Mouse (Mus musculus): ENCODE results near the gene Zdhhc17. TPM values are rescaled to one million over a fixed set of nuclear protein-coding genes. Genes with fewer than 3 reads are reported as not detected.

Zdhhc17 gene
- total RNA-seq, 2 experiments from 2014 or later, result 107 to 115 TPM

DNA sequence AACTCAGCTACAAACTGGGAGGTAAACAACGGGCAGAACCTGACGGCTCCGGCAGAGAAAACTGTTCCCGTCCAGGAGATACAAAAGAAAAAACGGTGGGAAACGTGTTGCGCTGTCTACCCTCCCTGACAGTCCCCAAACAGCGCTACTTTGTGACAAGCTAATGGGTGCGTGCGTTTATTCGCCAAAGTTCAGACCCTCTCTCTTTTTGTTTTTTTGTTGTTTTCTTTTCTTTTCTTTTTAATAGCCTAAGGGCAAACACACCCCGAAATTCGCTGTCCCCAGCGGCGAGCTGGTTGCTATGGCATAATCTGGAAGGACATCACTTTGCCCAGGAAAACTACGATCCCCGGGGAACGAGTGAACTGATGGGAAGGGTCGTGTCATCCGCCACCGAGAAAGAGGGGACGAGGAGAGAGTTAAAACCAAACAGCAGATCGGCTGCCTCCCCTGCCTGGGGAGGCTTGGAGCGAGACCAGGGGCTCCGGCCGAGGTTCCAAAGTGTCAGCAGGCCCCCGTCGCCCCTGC lies 763 bp downstream of the Zdhhc17 start:
- intact Hi-C loops (cut with DNase I), result no loop called here

DNA sequence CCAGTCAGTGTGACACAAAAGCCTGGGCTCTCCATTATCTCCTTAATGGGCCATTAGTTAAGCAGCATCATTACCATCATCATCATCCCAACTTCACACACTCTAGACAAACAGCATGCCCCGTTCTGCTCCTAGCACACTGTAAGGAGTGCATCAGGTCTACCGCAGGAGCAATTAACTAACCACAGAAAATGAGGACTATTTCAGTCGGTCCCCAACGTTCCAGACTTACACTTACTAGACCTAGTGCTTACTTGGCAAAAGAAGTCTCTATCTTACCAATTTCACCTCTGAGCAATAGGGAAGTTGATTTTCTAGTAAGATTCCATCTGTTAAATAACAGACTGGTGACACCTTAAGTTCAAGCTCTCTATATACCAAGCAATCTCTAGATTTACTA lies 2.3 kb downstream of the Zdhhc17 start:
- intact Hi-C loops (cut with DNase I), result loop anchor here (1.0 kb wide), 1 partner anchor 15 kb away; no protein-coding TSS in a partner anchor

More for the DNA sequence above, 763 bp downstream of the Zdhhc17 start:
- DNase-seq (ENCODE audit: low spot score in 2 of 2), result no peak

DNA sequence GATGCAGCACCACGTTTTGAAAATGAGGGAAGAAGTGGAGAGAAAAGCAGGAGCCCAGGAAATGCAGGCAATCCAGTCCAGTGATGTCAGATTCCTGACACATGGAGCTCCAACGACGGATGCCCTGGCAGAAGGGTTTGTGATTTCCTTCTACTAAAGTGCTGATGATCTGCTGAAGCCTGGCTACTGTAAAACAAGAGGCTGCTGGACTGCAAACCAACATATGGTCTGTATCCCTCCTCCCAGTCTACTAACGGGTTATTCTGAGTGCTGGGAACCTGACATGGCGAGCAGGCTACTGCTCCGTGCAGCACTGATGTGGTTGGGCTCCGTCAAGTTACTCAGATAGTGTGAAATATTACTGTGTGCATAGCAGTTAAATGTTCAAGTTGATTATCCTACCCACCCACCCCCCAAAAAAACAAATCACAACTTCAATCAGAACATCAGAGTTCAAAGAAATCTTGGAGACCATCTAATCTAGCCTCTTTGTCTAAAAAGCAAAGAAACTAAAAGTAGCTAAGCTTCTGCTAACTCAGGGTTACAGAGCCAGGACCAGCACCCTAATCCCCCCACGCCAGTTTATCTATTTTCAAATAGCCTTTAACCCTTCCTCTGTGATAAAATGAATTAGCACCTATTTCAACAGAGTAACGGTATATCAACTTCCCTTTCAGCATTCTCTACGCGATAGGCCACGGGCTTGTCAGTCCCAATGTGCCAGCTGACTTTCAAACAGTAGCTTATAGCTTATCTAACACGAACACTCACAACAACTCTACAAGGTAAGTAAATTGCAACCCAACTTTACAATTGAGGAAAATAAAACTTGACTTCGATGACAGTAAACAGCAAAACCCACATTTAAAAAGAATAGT lies 4.1 kb downstream of the Zdhhc17 start:
- DNase-seq (ENCODE audit: low spot score in 2 of 2), result no peak
- intact Hi-C loops (cut with DNase I), result no loop called here

More for the DNA sequence above, 2.3 kb downstream of the Zdhhc17 start:
- no peak for DNase-seq (ENCODE audit: low spot score in 2 of 2)

DNA sequence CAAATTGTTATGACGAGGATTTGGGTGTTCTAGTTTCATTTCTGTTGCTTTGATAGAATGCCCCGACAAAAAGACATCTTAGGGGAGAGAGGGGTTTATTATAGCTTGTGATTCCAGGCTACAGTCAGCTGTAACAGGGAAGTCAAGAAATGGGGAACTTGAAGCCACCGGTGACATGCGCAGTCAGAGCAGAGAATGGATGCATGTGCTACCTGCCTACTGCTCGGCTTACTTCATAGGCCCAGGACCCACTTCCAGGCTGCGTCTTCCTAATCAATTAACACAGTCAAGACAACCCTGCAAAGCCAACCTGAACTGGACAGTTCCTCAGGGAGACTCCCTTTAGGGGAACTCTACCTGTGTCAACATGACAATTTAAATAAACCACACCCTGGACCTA lies 5.7 kb downstream of the Zdhhc17 start:
- intact Hi-C loops (cut with DNase I), result no loop called here
- DNase-seq (ENCODE audit: low spot score in 2 of 2), result no peak

GRCm38 (mm10) chr10:110999201-110999600 lies 10.7 kb downstream of the Zdhhc17 start:
- intact Hi-C loops (cut with DNase I), result no loop called here
- no peak for DNase-seq (ENCODE audit: low spot score in 2 of 2)

DNA sequence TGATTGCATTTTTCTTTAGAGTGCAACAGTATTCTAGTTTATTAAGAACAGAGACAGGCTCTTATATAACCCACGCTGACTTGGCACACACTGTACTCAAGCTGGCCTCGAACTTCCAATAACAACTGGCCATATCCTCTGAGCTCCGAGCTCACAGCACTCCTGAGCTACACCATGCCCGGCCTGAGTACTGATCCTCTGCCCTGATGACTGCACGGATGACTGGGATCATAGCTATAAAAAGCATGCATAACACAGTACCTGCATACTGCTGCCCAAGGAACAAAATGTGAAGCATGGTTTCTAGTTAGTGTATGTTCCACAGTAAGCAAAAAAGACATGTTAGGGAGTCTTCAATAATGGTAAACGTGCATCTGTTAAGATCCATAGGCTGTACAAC lies 12.8 kb downstream of the Zdhhc17 start:
- intact Hi-C loops (cut with DNase I), result no loop called here
- no peak for DNase-seq (ENCODE audit: low spot score in 2 of 2)

- DNase-seq (ENCODE audit: low spot score in 2 of 2), result no peak
- intact Hi-C loops (cut with DNase I), result no loop called here
Observed at GRCm38 (mm10) chr10:110994761-110995160, 15.2 kb downstream of the Zdhhc17 start.

DNA sequence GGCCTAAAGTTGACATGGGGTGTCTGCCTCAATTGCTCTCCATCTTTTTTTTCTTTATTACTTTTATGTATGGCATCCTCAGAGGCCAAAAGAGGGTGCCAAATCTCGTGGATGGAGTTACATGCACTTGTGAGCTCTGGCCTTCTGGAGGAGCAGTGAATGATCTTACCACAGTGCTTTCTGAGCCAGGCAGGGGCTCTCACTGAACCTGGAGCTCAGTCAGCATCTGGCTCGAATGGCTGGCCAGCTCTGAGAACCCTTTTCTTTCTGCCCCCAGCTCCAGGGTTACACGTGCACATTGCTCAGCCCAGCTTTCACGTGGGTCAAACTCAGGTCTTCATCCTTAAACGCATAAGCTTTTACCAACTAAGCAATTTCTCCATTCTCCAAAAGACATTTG lies 16.7 kb downstream of the Zdhhc17 start:
- DNase-seq (ENCODE audit: low spot score in 2 of 2), result no peak
- intact Hi-C loops (cut with DNase I), result no loop called here

GRCm38 (mm10) chr10:110992047-110992431 lies 17.9 kb downstream of the Zdhhc17 start:
- peak in 1 of 2 experiments; percentile 51 for DNase-seq (ENCODE audit: low spot score in 2 of 2)
- intact Hi-C loops (cut with DNase I), result loop anchor here (1.0 kb wide), 1 partner anchor 16 kb away; no protein-coding TSS in a partner anchor

DNA sequence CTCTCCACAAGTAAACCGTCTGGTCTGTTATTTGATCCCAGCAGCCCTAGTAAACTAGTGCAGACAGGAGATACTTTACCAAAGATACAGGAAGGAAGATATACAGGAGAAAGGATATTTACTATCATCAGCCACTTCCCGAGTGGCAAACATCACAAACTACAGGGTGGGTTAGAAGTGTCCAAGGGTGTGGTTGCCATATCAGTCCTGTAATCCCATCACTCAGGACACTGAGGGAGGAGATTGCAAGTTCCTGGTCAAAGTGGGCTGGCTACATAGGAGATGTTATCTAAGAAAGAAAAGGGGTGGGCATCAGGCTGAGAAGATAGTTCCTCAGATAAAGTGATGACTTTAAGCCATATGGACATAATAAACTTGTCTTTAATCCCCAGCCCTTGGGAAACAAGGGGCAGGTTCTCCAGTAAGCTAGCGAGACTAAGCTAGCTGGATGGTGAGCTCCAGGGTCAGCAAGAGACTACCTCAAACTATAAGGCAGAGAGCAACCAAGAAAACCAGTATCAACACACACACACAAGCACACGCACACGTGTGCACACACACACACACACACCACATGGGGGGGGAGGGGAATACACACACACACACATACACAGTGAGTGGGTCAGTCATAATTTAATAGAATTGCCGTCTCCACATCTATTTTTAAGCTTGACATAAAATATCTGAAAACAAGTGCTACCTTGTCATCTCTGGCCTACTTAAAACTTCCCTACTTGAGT lies 18.5 kb downstream of the Zdhhc17 start:
- intact Hi-C loops (cut with DNase I), result loop anchor here (1.0 kb wide), 1 partner anchor 17 kb away; no protein-coding TSS in a partner anchor
- no peak for DNase-seq (ENCODE audit: low spot score in 2 of 2)

- intact Hi-C loops (cut with DNase I), result loop anchor here (1.0 kb wide), 1 partner anchor 111 kb away; no protein-coding TSS in a partner anchor
- no peak for DNase-seq (ENCODE audit: low spot score in 2 of 2)
Observed at GRCm38 (mm10) chr10:110989729-110990128, 20.2 kb downstream of the Zdhhc17 start.

DNA sequence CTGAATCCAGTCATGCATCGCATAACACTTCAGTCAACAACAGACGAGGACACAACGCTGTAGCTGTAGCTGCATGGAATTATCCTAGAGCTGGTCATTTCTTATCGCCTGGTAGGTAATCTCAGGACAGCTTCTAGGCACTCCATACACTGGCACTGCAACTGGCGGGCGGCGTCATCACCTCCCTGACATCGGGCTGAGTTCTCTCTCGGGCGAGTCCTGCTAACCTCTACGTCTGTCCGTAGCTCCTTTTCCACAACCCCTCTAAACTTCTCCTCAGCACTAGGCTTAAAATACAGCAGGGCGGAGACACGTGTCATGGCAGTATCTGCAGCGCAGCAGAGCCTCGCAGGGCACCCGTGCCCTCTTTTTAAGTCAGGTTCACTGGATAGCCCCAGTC lies 23.3 kb downstream of the Zdhhc17 start:
- DNase-seq (ENCODE audit: low spot score in 2 of 2), result no peak
- intact Hi-C loops (cut with DNase I), result no loop called here

GRCm38 (mm10) chr10:110982771-110983170 lies 27.2 kb downstream of the Zdhhc17 start:
- intact Hi-C loops (cut with DNase I), result no loop called here
- DNase-seq (ENCODE audit: low spot score in 2 of 2), result no peak

GRCm38 (mm10) chr10:110980441-110980840 lies 29.5 kb downstream of the Zdhhc17 start:
- intact Hi-C loops (cut with DNase I), result no loop called here
- no peak for DNase-seq (ENCODE audit: low spot score in 2 of 2)

GRCm38 (mm10) chr10:110979431-110979830 lies 30.5 kb downstream of the Zdhhc17 start:
- intact Hi-C loops (cut with DNase I), result loop anchor here (5.0 kb wide), 1 partner anchor 187 kb away; no protein-coding TSS in a partner anchor
- no peak for DNase-seq (ENCODE audit: low spot score in 2 of 2)

DNA sequence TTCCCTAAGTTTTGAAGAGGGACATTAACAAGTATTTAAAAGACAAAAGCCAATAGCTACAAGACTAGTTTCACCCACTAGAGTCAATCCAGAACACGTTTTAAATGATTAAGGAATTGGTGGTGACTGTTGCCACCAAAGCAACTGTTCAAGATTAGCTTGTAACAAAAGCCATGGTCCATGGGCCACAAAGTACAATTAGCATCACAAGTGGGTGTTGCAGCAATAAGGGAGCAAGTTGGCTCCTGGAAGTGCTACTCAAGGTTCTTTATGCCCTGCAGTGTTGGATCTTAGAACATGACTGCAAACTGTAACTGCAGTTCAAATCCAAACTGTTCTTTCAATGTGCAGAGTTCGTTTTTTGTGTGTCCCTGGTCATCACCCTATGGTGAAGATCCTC lies 32.6 kb downstream of the Zdhhc17 start:
- intact Hi-C loops (cut with DNase I), result loop anchor here (5.0 kb wide), 1 partner anchor 185 kb away; no protein-coding TSS in a partner anchor
- DNase-seq (ENCODE audit: low spot score in 2 of 2), result no peak

DNA sequence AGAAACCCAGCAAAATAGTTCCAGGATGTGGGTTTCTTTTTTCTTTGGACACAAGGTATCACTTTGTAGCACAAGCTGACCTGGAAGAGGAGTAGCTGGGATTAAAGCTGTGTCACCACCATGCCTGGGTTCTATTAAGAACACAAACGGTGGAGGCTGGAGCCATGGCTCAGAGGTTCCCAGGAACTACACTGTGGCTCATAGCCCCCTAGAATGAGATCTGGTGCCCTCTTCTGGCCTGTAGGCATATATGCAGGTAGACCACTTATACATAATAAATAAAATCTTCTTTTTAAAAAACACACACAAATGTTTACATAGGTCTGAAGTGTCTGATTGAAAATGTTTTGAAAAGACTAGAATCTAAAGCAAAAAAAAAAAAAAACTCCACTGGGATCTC lies 33.9 kb downstream of the Zdhhc17 start:
- intact Hi-C loops (cut with DNase I), result loop anchor here (1.0 to 5.0 kb wide), 2 partner anchors 124 to 184 kb away; no protein-coding TSS in a partner anchor
- peak in 1 of 2 experiments; percentile 39 for DNase-seq (ENCODE audit: low spot score in 2 of 2)

DNA sequence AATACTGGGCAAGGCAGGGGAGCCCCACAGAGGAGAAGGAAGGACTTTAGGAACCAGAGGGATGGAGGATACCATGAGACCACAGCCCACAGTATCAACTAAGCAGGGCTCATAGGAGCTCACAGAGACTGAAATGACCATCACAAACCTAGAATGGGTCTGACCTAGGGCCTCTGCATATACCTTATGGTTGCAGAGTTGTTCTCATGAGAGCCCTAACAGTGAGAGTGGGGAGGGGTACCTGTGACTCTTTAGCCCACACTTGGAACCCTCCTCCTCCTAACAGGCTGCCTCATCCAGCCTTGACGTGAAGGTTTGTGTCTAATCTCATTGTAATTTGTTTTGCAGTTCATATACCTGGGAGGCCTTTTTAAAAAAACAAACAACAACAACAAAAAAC lies 35.1 kb downstream of the Zdhhc17 start:
- no peak for DNase-seq (ENCODE audit: low spot score in 2 of 2)
- intact Hi-C loops (cut with DNase I), result loop anchor here (5.0 kb wide), 1 partner anchor 183 kb away; no protein-coding TSS in a partner anchor

GRCm38 (mm10) chr10:110974463-110974862 lies 35.5 kb downstream of the Zdhhc17 start:
- peak; percentile 38 to 67 for DNase-seq (ENCODE audit: low spot score in 2 of 2)
- intact Hi-C loops (cut with DNase I), result no loop called here

DNA sequence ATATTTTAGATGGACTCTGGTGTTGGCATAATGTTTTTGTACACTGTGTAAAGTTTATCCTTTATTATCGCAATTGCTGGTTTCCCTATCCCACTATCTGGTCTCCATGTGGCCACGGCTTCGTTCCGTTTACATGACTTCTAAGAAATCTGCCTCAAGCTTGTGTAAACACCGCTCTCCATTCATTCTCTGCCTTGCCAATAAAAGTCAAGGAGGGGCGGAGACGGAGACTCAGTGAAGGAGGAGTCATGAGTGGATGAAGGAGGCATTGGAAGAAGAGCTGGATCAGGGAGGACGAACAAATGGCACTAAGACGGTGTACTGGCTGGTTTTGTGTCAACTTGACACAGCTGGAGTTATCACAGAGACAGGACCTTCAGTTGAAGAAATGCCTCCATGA lies 37.9 kb downstream of the Zdhhc17 start:
- intact Hi-C loops (cut with DNase I), result no loop called here
- no peak for DNase-seq (ENCODE audit: low spot score in 2 of 2)

Data from left cerebral cortex, postnatal 25 days (tissue).